Mouse (Mus musculus): Measurements from ENCODE around the gene Stard9. TPM values are rescaled to one million over a fixed set of nuclear protein-coding genes. Genes with fewer than 3 reads are reported as not detected.

The Stard9 gene
- 3.5 TPM for polyA plus RNA-seq (2014; fragmentation: Illumina TruSeq; extraction: RNeasy Lipid Tissue Mini Kit (QIAGEN cat#74804); ENCODE audit: low replicate concordance)

DNA sequence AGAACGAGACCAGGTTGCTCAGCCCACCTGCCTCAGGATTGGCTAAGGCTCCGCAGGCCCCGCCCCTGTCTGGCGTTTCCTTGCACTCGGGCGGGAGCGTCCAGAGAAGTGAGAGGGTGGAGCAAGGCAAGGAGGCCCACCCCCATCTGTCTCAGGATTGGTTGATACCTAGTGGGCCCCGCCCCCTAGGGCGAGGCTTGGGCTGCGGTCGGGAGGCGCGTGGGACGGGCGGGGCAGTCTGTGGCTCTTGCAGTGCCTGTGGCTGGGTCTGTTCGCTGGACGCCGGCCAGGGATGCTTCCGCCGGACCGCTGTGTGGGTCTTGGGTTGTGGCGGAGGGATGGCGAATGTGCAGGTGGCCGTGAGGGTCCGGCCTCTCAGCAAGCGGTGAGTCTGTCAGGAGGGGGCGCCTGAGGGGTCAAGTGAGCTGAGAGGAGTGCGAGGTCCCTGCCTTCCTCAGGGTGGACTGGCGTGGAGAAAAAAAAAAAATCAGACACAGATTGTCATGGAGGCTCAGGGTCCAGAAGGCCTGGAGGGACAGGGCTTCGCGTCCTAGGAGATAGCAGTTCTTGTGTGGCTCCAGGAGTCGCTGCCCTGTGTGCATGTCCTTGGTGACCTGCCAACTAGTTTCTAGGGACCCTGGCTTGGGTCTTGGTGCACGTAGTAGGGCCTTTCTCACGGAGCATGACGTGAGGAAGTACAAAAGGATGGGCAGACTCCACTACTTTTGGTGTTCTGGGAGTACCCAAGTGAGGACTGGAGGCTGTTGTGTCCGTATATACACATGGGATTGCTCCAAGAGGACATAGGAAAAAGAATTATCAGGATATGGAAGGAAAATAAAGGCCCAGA, at the start of gene Stard9:
Stard9 (plus strand) TSS at position 236 of the 850 bp plus-strand sequence.

DNA sequence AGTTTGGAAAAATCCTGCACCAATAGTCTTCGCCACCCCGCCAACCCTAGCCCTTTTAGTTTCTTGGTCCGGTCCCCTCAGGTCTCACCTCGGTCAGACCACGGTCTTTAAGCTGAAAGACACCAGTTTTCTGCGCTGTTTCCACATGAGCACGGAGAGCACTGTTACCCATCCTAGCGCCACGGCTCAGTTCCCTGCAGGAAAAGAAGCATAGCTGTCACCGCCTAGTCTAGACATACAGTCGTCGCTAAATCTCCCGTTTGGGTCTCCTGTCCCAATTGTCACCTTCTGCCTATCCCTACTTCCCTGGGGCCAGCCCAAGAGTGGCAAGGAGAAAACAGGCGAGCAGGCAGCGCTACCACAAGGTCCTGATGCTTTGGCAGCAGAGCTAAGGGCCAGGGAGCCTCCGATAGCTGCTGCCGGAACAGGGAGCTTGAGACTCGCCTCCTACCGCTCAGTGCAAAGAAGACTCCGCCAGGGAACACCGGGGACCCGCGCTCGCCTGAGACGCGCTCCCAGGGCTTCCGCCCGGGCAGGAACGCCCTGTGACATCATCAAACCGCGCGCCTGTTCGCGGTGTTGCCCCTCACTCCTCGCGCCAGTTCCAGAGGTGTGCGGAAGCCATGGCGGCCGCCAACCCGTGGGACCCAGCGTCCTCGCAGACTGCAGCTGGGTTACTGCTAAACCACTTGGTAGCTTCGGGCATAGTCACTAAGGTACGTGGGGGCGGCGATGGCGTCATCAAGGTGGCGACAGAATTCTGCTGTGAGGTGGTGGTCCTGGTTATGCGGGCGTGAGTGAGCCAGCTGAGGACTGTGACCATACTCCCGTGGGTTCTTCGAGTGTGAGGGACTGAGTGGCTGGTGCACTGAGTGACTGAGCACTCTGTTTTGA, 19.8 kb upstream of the Stard9 start, which contains the start of the genes Haus2 and Lrrc57:
Haus2 (plus strand) TSS at position 554 of the 894 bp plus-strand sequence.
Lrrc57 (minus strand) TSS at position 691 of the 894 bp plus-strand sequence.

Other genes with a start within 250 kb of the Stard9 start
- gene Ganc, start 225.2 kb upstream of the Stard9 start, polyA plus RNA-seq (2014; fragmentation: Illumina TruSeq; extraction: RNeasy Lipid Tissue Mini Kit (QIAGEN cat#74804); ENCODE audit: low replicate concordance), result 55.0 TPM
- gene Tmem87a, start 225.0 kb upstream of the Stard9 start, polyA plus RNA-seq (2014; fragmentation: Illumina TruSeq; extraction: RNeasy Lipid Tissue Mini Kit (QIAGEN cat#74804); ENCODE audit: low replicate concordance), result 65.8 TPM
- gene Capn3, start 173.1 kb upstream of the Stard9 start, polyA plus RNA-seq (2014; fragmentation: Illumina TruSeq; extraction: RNeasy Lipid Tissue Mini Kit (QIAGEN cat#74804); ENCODE audit: low replicate concordance), result 2.0 TPM
- gene Zfp106, start 65.3 kb upstream of the Stard9 start, polyA plus RNA-seq (2014; fragmentation: Illumina TruSeq; extraction: RNeasy Lipid Tissue Mini Kit (QIAGEN cat#74804); ENCODE audit: low replicate concordance), result 58.1 TPM
- 132 TPM for gene Snap23, start 61.5 kb upstream of the Stard9 start, polyA plus RNA-seq (2014; fragmentation: Illumina TruSeq; extraction: RNeasy Lipid Tissue Mini Kit (QIAGEN cat#74804); ENCODE audit: low replicate concordance)
- gene Haus2, start 19.7 kb upstream of the Stard9 start, polyA plus RNA-seq (2014; fragmentation: Illumina TruSeq; extraction: RNeasy Lipid Tissue Mini Kit (QIAGEN cat#74804); ENCODE audit: low replicate concordance), result 48.3 TPM
- gene Lrrc57, start 19.6 kb upstream of the Stard9 start, polyA plus RNA-seq (2014; fragmentation: Illumina TruSeq; extraction: RNeasy Lipid Tissue Mini Kit (QIAGEN cat#74804); ENCODE audit: low replicate concordance), result 69.6 TPM
- gene Cdan1, start 221.0 kb downstream of the Stard9 start, polyA plus RNA-seq (2014; fragmentation: Illumina TruSeq; extraction: RNeasy Lipid Tissue Mini Kit (QIAGEN cat#74804); ENCODE audit: low replicate concordance), result 2.3 TPM
- gene Ttbk2, start 221.5 kb downstream of the Stard9 start, polyA plus RNA-seq (2014; fragmentation: Illumina TruSeq; extraction: RNeasy Lipid Tissue Mini Kit (QIAGEN cat#74804); ENCODE audit: low replicate concordance), result 7.6 TPM